Mouse (Mus musculus): Measurements from ENCODE around the gene 6030458C11Rik.
A peak's percentile ranks its signal among the peaks of the same experiment; 100 is the strongest.
"Not testable (repeated sequence)": the region's sequence is repeated elsewhere in the genome, so short reads cannot be mapped to it uniquely, and the experiment has no call there.

6030458C11Rik gene

GRCm38 (mm10) chr15:12817592-12817991 is 6.9 kb downstream of the 6030458C11Rik start:
- DNase-seq = no peak

- DNase-seq = no peak
These were observed 11.8 kb downstream of the 6030458C11Rik start for GRCm38 (mm10) chr15:12812646-12813045.

GRCm38 (mm10) chr15:12809305-12809704 is 15.1 kb downstream of the 6030458C11Rik start:
- no peak for DNase-seq

- no peak for DNase-seq
These were observed 17.4 kb downstream of the 6030458C11Rik start for GRCm38 (mm10) chr15:12807088-12807487.

- DNase-seq = no peak
These were observed 19.4 kb downstream of the 6030458C11Rik start for GRCm38 (mm10) chr15:12805071-12805470.

GRCm38 (mm10) chr15:12801142-12801506 is 23.3 kb downstream of the 6030458C11Rik start:
- not testable (repeated sequence) for DNase-seq

GRCm38 (mm10) chr15:12800405-12801141 is 23.9 kb downstream of the 6030458C11Rik start:
- no peak for DNase-seq

- no peak for DNase-seq
These were observed 26.4 kb downstream of the 6030458C11Rik start for GRCm38 (mm10) chr15:12798043-12798442.

GRCm38 (mm10) chr15:12795909-12796470 is 28.5 kb downstream of the 6030458C11Rik start:
- no peak for DNase-seq

GRCm38 (mm10) chr15:12795457-12795894 is 29.0 kb downstream of the 6030458C11Rik start:
- peak; percentile 35 for DNase-seq

- no peak for DNase-seq
These were observed 30.1 kb downstream of the 6030458C11Rik start for GRCm38 (mm10) chr15:12794311-12794710.

- no peak for DNase-seq
These were observed 35.0 kb downstream of the 6030458C11Rik start for GRCm38 (mm10) chr15:12789406-12789867.

GRCm38 (mm10) chr15:12788536-12788935 is 35.9 kb downstream of the 6030458C11Rik start:
- DNase-seq = no peak

- no peak for DNase-seq
These were observed 42.6 kb downstream of the 6030458C11Rik start for GRCm38 (mm10) chr15:12781729-12782326.

GRCm38 (mm10) chr15:12781296-12781695 is 43.2 kb downstream of the 6030458C11Rik start:
- no peak for DNase-seq

GRCm38 (mm10) chr15:12774149-12774753 is 50.2 kb downstream of the 6030458C11Rik start:
- DNase-seq = no peak

- no peak for DNase-seq
These were observed 53.5 kb downstream of the 6030458C11Rik start for GRCm38 (mm10) chr15:12770958-12771357.

GRCm38 (mm10) chr15:12766848-12767247 is 57.6 kb downstream of the 6030458C11Rik start:
- DNase-seq = no peak

- no peak for DNase-seq
These were observed 61.3 kb downstream of the 6030458C11Rik start for GRCm38 (mm10) chr15:12763147-12763546.

GRCm38 (mm10) chr15:12762258-12762913 is 62.1 kb downstream of the 6030458C11Rik start:
- DNase-seq = no peak

- DNase-seq = no peak
These were observed 63.7 kb downstream of the 6030458C11Rik start for GRCm38 (mm10) chr15:12760747-12761146.

- no peak for DNase-seq
These were observed 66.0 kb downstream of the 6030458C11Rik start for GRCm38 (mm10) chr15:12758461-12758860.
